Mouse (Mus musculus) layer of hippocampus, adult 2 months (tissue): ENCODE data around the gene Sycp1. TPM values are rescaled to one million over a fixed set of nuclear protein-coding genes. Genes with fewer than 3 reads are reported as not detected.

ENCODE experiments used
- DNase-seq, 2 experiments: peaks; one replicate each; pipeline ENCODE4 v3.0.0; 2022; ENCODE audit warnings: low spot score in 2 of 2
- H3K27ac ChIP-seq: fragments of 200-600 bp; 2 replicates; pipeline ENCODE4 v1.8.1; 2022
- H3K4me3 ChIP-seq: fragments of 200-600 bp; 2 replicates; pipeline ENCODE4 v1.8.1; 2022; ENCODE audit warnings: mild to moderate bottlenecking
- CTCF ChIP-seq: fragments of 200-600 bp; conservative IDR thresholded peaks from 2 replicates; pipeline ENCODE4 v1.8.1; 2022; ENCODE audit warnings: antibody characterized with exemption, mild to moderate bottlenecking, moderate library complexity
- long read RNA-seq, 2 experiments: library from polyadenylated mRNA; stranded (forward); transcript quantifications; one replicate each; pipeline ENCODE4 v2.0.0; 2021; ENCODE audit warnings: borderline mapping rate in 2 of 2
- total RNA-seq, 2 experiments: library from RNA; stranded (reverse); gene quantifications; 2 replicates each; pipeline ENCODE4 v1.2.3; 2021

The Sycp1 gene
- not detected for total RNA-seq
- long read RNA-seq, experiment 1, result 0 reads
- long read RNA-seq, experiment 2, result 0 reads

DNA sequence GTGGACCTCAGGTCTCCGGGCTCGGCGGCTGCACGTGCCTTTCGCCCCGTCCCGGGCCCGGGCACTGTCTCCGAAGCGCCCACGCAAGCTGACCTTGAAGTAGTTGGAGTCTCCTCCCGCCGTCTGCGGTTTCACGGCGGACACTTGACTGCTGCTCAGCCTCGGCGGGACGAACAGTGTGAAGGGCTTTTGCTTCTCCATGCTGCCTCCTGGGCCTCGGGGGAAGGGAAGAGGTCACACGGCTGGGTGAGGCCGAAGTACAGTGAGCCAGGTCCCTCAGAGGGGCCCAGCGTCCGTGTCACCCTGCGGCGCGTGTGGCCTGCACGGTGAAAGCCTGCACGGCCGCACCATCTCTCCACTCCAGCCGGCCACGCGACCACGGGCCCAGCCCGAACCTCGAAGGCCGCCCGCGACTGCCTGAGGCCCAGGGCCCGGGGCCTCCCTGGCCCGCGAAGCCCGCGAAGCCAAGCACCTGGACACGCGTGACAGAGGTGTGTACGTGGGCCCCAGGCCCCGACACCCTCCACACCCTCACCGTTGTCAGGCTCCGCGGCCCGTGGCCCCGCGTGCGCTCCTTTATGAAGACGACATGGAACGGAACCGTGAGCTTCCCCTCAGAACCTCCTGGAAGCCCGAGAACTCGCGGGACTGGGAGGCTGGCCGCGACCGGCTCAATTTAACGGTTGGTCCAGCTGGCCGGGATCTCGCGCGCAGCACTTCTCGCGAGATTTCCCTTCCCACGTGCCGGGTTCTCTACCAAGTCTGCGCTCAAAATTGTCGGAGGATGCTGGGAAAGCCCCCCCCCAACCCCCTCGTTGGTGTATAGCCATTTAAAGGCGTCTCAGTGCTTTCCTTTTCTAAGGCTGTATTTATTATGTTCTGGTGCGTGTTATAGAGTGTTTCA, at the start of gene Sycp1:
Sycp1 (minus strand) TSS at position 650 of the 904 bp plus-strand sequence.
- H3K27ac ChIP-seq, result no peak within 1 kb of the TSS
- no peak for DNase-seq
- H3K4me3 ChIP-seq, result no peak within 1 kb of the TSS
- TF ChIP-seq CTCF, result no peak

DNA sequence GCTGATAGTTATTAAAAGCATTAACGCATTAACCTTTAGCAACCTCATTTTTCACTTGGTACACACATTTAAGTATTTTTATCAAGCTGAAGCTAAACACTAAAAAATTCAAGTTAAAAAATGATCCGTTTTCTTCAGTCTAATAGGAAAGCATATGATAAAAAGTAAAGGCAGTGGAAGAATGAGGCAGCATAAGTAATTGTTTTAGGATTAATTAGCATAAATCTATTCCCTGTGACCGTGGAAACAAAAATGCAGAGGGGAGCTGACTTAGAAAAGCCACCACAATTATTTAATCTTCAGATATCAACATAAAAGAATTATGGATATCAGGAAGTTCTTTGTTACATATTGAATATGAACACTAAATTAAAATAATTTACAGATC, 44.4 kb upstream of the Sycp1 start:
- no peak for TF ChIP-seq CTCF
- H3K27ac ChIP-seq, result no peak overlapping the region
- peak overlapping the region; percentile 30; the same call in 1 of the 2 replicates for H3K4me3 ChIP-seq
- no peak for DNase-seq

DNA sequence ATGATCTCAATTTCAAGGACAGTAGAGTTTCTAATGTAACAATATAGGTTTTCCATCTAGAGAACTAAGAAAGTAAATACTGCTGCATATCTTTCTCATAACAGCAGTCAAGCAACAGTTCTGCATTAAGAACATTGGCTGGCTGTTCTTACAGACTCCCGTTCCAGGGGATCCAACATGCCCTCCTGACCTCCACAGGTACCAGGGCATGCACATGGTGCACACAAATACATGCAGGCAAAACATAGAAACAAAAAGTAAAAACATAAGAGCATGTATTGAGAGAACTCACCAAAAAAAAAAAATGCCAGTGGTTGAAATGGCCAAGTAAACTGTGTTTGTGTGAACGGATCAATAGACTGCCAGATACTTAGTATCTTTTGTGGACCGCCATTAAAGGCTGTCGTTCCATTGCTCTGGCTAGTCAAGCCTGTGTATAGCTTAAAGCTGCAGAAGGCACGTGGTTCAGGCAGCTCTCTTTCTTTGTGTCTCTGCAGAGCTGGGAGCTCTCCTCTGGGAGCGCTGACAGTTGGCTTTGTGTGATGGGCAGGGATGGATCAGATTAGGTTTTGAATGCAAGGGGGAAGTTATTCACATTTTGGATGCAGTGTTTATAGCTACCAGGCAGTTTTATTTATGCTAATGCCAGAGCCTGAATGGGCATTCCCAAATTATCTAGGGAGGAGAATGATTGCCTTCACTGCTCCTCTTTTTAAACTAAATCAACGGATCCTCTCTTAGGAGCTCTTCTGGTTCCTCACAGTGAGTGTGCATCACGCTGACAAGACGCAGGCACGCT, 43.8 kb upstream of the Sycp1 start:
- DNase-seq, result peak in 1 of 2 experiments; percentile 25
- Histone ChIP-seq H3K4me3 (peak overlapping the region; percentile 30; the same call in 1 of the 2 replicates), H3K27ac (no peak overlapping the region)
- TF ChIP-seq CTCF, result peak; percentile 43

DNA sequence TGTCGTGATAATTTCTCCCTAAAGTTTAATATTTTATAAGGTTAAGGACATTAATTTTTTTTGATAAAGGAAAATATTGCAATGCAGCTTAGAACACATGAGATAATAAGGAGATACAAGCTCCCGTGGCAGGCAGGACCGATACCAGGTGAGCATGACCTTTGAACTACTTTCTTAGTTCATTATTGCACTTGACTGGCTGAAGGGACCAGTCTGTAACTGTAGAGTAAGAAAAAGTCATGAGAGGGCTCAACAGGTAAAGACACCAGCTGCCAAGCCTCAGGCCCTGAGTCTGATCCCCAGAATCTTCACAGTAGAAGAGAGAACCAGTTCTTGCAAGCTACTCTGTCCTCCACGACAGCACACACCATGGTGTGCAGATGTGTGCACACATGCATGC, 41.0 kb upstream of the Sycp1 start:
- no peak for TF ChIP-seq CTCF
- no peak overlapping the region for H3K4me3 ChIP-seq
- no peak overlapping the region for H3K27ac ChIP-seq
- DNase-seq, result no peak

DNA sequence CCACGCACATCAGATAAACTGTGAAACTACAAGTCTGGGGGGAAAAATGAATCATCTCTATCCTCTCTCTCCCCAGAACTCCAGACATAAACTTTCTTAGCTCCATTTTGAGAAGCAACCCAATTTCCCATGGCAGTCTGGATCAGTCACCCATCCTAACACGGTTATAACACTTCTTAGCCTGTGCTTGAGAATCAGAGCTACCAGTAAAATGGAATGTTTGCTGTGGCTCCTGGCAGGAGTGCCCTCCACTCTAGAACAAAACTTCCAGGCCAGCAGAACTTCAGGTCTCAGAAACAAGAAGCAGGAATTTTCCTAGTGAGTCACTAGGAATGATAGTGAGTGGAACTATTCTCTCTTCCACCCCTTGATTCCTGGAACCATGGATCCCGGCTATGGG, 34.6 kb upstream of the Sycp1 start:
- DNase-seq, result no peak
- no peak for TF ChIP-seq CTCF
- no peak overlapping the region for H3K27ac ChIP-seq
- no peak overlapping the region for H3K4me3 ChIP-seq

DNA sequence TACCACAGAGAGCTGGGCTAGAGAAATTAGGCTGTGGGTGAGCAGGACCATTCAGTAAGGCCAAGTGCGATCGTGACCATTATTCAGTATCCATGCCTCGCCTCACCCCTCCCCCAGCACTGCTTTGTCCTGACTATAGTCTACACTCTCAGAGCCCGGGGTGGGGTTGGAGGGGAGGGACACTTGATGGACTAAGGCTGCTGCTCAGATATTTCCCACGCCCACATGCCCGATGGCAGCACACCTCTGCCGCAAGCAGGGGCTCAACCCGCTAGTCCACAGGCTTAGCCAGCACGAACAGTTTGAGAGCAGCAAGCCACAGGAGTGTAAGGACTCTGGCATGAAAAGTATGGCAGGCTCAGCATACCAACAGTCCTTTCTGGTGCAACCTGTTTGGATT, 34.2 kb upstream of the Sycp1 start:
- DNase-seq, result no peak
- H3K4me3 ChIP-seq, result no peak overlapping the region
- TF ChIP-seq CTCF, result no peak

DNA sequence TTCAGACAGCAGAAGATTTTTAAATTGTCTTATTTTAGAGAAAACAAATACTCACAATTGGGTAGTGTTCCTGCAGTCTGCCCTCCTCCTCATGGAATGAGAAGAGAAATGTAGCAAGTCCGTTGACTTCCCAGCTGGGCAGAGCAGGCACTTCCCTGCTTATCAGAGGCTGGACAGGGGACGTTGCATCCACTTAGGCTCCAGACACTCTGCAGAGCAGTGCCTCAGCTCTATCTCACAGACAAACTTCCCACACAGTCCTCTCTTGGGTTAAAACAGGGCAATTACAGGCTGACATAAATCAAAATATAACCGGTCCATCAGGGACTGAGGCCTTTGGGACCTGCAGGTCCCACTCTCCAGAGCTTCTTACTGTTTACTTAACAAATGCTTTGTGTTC, 28.1 kb upstream of the Sycp1 start, which contains the start of gene Nr1h5:
Nr1h5 (minus strand) TSS at position 101 of the 400 bp plus-strand sequence.
- DNase-seq, result no peak
- Histone ChIP-seq H3K4me3 (no peak within 1 kb of the TSS), H3K27ac (no peak within 1 kb of the TSS)
- TF ChIP-seq CTCF, result no peak

More for the DNA sequence above, 34.2 kb upstream of the Sycp1 start:
- H3K27ac ChIP-seq, result no peak overlapping the region

DNA sequence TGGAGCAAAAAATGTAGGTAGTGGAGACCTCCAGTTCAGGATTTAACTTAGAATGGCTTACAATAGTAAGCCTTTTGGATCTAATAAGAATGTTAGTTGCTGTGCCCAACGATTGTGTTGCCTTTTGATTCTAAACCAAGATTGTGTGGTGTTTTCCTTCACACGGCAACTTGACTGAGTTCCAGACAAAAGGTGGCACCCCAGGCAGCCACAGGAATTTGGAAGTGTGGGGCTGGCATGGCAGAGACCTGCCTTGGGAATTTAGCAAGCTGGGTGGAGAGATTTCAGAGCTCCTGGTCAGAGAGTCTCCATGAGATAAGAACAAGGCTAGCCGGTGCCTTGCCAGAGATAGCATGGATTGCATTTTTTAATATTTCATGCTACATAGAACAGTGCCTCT, 19.7 kb upstream of the Sycp1 start:
- DNase-seq, result no peak
- no peak overlapping the region for H3K27ac ChIP-seq
- no peak for TF ChIP-seq CTCF
- H3K4me3 ChIP-seq, result no peak overlapping the region

DNA sequence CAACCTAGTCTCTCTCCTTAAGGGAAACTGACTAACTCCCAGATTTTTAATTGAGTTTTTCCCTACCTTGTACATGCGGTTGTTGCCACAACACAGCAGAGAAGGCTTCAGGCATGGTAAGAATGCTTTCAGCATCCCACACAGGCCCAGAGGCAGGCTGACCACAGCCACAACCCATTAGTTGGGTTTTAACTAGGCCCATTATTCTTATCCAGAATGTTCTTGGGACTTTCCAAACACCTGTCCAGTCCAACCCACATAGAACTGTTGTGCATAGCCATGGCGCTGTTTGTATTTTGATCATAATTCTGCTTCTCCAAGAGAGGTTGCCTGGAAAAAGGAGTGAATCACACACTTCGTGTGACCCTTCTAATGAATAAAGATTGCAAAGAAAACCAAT, 19.2 kb upstream of the Sycp1 start:
- no peak overlapping the region for H3K27ac ChIP-seq
- no peak overlapping the region for H3K4me3 ChIP-seq
- TF ChIP-seq CTCF, result no peak
- no peak for DNase-seq

DNA sequence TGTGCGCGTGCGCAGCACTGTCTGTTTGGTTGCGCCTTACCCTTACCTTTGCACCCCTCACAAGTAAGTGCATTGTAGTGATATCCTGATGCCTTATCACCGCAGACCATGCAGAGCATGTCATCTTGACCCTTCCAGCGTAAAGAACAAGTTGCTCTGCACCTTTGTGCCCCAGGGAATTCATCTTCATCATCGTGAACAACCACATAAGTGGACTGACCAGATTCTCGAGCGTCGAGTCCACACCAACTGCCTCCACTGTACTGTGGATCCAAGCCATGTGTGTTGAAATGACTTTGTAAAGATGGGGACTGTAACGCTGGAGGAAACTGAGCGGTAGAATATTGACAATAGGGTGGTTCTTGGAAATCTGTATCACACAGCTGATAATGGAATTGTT, 18.6 kb upstream of the Sycp1 start:
- Histone ChIP-seq H3K27ac (no peak overlapping the region), H3K4me3 (no peak overlapping the region)
- no peak for TF ChIP-seq CTCF
- DNase-seq, result no peak

DNA sequence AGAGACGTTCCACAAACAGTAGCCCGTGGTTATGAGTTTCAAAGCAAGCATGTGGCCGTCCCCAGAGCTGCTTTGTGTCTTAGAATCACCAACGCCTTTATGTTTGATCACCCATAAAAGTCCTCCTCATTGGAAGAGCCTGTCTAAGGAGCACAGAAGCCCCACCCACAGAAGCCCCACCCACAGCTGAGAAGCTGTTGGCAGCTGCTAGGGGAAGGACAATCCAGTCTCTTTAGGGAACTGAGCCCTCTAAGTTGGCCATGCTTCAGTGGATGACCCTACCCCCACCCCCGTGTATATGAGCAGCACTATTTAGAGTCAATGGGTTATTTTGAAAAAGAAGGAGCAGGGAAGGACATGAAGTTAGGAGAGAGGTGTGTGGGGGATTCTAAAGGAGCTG, 11.0 kb upstream of the Sycp1 start:
- no peak for DNase-seq
- H3K4me3 ChIP-seq, result no peak overlapping the region
- TF ChIP-seq CTCF, result no peak
- no peak overlapping the region for H3K27ac ChIP-seq

DNA sequence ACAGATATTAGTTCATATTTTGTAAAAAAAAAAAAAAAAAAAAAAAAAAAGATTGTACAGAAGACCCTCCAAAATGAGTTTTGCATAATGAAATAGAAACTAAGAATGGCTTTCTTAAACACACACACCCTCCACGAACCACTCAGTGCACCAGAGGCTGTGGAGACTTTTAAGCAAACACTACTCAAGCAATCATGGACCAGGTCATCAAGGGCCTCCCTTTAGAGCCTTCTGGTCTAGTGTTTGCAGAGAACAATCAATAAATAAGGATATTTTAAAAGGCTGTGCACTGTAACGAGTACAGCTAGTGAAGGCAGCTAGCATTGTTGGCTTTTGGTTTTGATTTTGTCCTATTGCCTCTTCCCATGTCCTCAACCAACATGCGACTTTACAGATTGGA, 10.4 kb upstream of the Sycp1 start:
- DNase-seq, result no peak
- TF ChIP-seq CTCF, result no peak
- Histone ChIP-seq H3K27ac (no peak overlapping the region), H3K4me3 (no peak overlapping the region)

DNA sequence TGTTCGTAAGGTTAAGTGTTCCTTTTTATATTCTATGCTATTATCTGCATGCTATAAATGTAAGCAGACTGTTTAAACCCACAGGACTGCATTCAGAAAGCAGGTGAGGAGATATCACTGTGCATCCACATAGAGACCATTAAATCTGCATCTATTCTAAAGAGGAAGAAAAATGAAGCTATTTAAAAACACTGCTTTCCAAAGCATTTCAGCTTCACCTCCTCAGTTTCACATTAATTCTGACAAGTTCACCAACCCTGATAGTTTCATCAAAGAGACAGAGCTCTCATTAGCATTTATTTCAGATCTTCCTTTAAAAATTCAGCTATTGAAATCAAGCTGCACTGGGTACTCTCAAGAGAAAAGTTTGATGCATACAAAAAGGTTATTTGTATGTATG, 2.2 kb upstream of the Sycp1 start:
- DNase-seq, result no peak
- no peak overlapping the region for H3K4me3 ChIP-seq
- H3K27ac ChIP-seq, result no peak overlapping the region
- no peak for TF ChIP-seq CTCF
